Mouse (Mus musculus): Measurements from ENCODE around the gene Ctbp2. TPM values are rescaled to one million over a fixed set of nuclear protein-coding genes. Genes with fewer than 3 reads are reported as not detected.
A peak's percentile ranks its signal among the peaks of the same experiment; 100 is the strongest.

The Ctbp2 gene
- polyA plus RNA-seq, 1 experiment from 2014 or later, result 45.6 TPM

DNA sequence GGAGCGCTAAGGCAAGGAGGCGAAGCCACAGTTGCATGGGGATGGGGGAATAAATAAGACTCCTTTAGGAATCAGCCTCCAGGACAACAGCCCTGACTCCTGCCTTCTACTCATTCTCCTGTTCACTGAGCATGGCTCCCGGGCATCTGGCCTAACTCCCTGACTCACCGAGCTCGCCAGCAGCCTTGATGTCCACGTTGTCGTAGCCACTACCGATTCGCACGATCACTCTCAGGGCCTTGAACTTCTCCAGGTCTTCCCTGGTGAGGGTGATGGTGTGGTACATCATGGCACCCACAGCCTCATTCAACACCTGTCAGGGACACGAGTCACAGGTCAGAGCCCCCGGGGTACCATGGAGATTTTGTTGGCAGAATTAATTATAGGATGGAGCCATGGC lies 125.5 kb downstream of the Ctbp2 start:
- DNase-seq (ENCODE audit: low spot score) (no peak), ATAC-seq (no peak)
- H3K4me3 ChIP-seq (ENCODE audit: low read depth, low read length), result no peak overlapping the region
- no peak overlapping the region for H3K27ac ChIP-seq (ENCODE audit: low read length)
- no peaks in the 10 kb centered on the region for H3K9me3 ChIP-seq (ENCODE audit: low read length)
- H3K36me3 ChIP-seq (ENCODE audit: insufficient read depth, low read length), result peaks cover 25% of the 10 kb centered on the region
- TF ChIP-seq EP300 (IDR thresholded peaks at IDR 0.05) (no peak), CTCF (IDR thresholded peaks at IDR 0.05) (no peak)
- H3K4me1 ChIP-seq (ENCODE audit: insufficient read depth, low read depth, low read length), result no peaks in the 10 kb centered on the region
- H3K27me3 ChIP-seq (replicated peaks; ENCODE audit: insufficient read depth, low read length), result no peaks in the 10 kb centered on the region
- no peak overlapping the region for H3K4me2 ChIP-seq (replicated peaks; ENCODE audit: low read depth, low read length)
- 94% methylated on average over 12 of the region's 12 CpGs for WGBS
- H3K9ac ChIP-seq (replicated peaks; ENCODE audit: low read depth), result no peak overlapping the region

- H3K4me3 ChIP-seq (ENCODE audit: low read depth, low read length), result no peak overlapping the region
- TF ChIP-seq EP300 (IDR thresholded peaks at IDR 0.05) (no peak), CTCF (IDR thresholded peaks at IDR 0.05) (peak; percentile 75)
- no peaks in the 10 kb centered on the region for H3K4me1 ChIP-seq (ENCODE audit: insufficient read depth, low read depth, low read length)
- H3K9ac ChIP-seq (replicated peaks; ENCODE audit: low read depth), result no peak overlapping the region
- H3K27ac ChIP-seq (ENCODE audit: low read length), result no peak overlapping the region
- 91% methylated on average over 5 of the region's 5 CpGs for WGBS
- peaks cover 25% of the 10 kb centered on the region for H3K36me3 ChIP-seq (ENCODE audit: insufficient read depth, low read length)
- H3K4me2 ChIP-seq (replicated peaks; ENCODE audit: low read depth, low read length), result no peak overlapping the region
- no peaks in the 10 kb centered on the region for H3K27me3 ChIP-seq (replicated peaks; ENCODE audit: insufficient read depth, low read length)
- ATAC-seq (peak; percentile 52; the same call in 1 of the 2 replicates), DNase-seq (ENCODE audit: low spot score) (peak; percentile 41)
- no peaks in the 10 kb centered on the region for H3K9me3 ChIP-seq (ENCODE audit: low read length)
These were observed 127.8 kb downstream of the Ctbp2 start for GRCm38 (mm10) chr7:132996391-132996790.

GRCm38 (mm10) chr7:132994628-132995191 lies 129.4 kb downstream of the Ctbp2 start:
- no peaks in the 10 kb centered on the region for H3K9me3 ChIP-seq (ENCODE audit: low read length)
- no peak overlapping the region for H3K4me2 ChIP-seq (replicated peaks; ENCODE audit: low read depth, low read length)
- H3K36me3 ChIP-seq (ENCODE audit: insufficient read depth, low read length), result peaks cover 38% of the 10 kb centered on the region
- no peaks in the 10 kb centered on the region for H3K27me3 ChIP-seq (replicated peaks; ENCODE audit: insufficient read depth, low read length)
- no peak for ATAC-seq
- no peak overlapping the region for H3K4me3 ChIP-seq (ENCODE audit: low read depth, low read length)
- 67% methylated on average over 6 of the region's 6 CpGs for WGBS
- no peak for DNase-seq (ENCODE audit: low spot score)
- H3K9ac ChIP-seq (replicated peaks; ENCODE audit: low read depth), result no peak overlapping the region
- no peaks in the 10 kb centered on the region for H3K4me1 ChIP-seq (ENCODE audit: insufficient read depth, low read depth, low read length)
- TF ChIP-seq EP300 (IDR thresholded peaks at IDR 0.05), result no peak
- no peak for TF ChIP-seq CTCF (IDR thresholded peaks at IDR 0.05)
- H3K27ac ChIP-seq (ENCODE audit: low read length), result no peak overlapping the region

DNA sequence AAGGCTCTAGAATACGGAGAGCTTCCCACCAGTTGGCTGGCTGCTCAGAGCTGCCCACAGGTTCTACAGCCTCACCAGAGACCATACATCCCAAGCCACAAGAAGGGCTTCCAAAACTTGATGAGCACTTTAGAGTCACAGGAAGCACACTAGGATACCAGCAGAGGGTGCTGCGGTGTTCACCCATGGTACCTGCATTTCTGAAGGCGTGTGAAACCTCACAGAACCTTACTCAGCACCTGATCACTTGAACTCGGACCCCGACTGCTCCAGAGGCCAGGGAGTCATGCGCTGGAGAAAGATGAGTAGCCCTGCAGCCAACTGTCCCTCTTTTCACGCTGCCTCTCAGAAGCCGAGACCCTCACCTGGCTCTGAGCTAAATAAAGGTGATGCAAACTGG lies 130.0 kb downstream of the Ctbp2 start:
- DNase-seq (ENCODE audit: low spot score) (no peak), ATAC-seq (no peak)
- no peaks in the 10 kb centered on the region for H3K4me1 ChIP-seq (ENCODE audit: insufficient read depth, low read depth, low read length)
- no peak overlapping the region for H3K4me3 ChIP-seq (ENCODE audit: low read depth, low read length)
- H3K36me3 ChIP-seq (ENCODE audit: insufficient read depth, low read length), result peaks cover 44% of the 10 kb centered on the region
- no peaks in the 10 kb centered on the region for H3K27me3 ChIP-seq (replicated peaks; ENCODE audit: insufficient read depth, low read length)
- H3K27ac ChIP-seq (ENCODE audit: low read length), result no peak overlapping the region
- whole genome bisulfite sequencing, result 85% methylated on average over 8 of the region's 8 CpGs
- no peak overlapping the region for H3K4me2 ChIP-seq (replicated peaks; ENCODE audit: low read depth, low read length)
- no peak overlapping the region for H3K9ac ChIP-seq (replicated peaks; ENCODE audit: low read depth)
- H3K9me3 ChIP-seq (ENCODE audit: low read length), result no peaks in the 10 kb centered on the region
- TF ChIP-seq EP300 (IDR thresholded peaks at IDR 0.05) (no peak), CTCF (IDR thresholded peaks at IDR 0.05) (peak; percentile 39; the same call in 1 of the 2 replicates)

DNA sequence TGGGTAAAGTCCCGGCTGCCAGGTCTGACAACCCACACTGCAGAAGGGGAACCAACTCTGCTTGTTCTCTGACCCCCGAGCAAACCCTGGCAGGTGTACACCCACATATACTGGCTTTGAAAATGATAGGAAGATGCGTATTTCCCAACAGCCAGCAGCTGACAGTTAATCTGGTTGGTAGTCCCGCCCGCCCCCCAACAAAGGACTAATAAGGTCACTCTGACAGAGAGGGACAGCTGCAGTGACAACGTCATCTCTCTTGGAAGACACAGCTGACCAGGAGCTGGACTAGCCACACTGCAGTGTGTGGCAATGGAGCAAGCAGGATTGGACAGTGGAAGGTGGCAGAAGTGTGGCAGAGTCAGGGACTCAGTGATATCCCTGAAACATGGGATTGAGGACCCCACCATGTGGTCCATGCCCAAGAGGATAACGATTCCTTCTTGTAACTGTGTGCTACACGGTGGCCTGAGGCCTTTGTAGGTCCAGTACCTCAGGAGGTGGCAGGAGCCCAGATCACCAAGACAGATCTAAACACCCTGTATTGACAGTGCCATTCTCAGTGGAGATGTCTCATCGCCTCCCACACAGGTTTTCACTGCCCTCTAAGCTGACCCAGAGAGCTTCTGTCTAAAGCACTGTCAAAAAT lies 131.1 kb downstream of the Ctbp2 start:
- ATAC-seq (no peak), DNase-seq (ENCODE audit: low spot score) (no peak)
- Histone ChIP-seq H3K4me2 (replicated peaks; ENCODE audit: low read depth, low read length) (no peak overlapping the region), H3K27ac (ENCODE audit: low read length) (no peak overlapping the region), H3K9me3 (ENCODE audit: low read length) (no peaks in the 10 kb centered on the region), H3K27me3 (replicated peaks; ENCODE audit: insufficient read depth, low read length) (no peaks in the 10 kb centered on the region), H3K4me1 (ENCODE audit: insufficient read depth, low read depth, low read length) (no peaks in the 10 kb centered on the region), H3K9ac (replicated peaks; ENCODE audit: low read depth) (no peak overlapping the region), H3K4me3 (ENCODE audit: low read depth, low read length) (no peak overlapping the region), H3K36me3 (ENCODE audit: insufficient read depth, low read length) (peaks cover 36% of the 10 kb centered on the region)
- TF ChIP-seq CTCF (IDR thresholded peaks at IDR 0.05) (no peak), EP300 (IDR thresholded peaks at IDR 0.05) (no peak)
- 90% methylated on average over 9 of the region's 9 CpGs for WGBS

GRCm38 (mm10) chr7:132991240-132991900 lies 132.8 kb downstream of the Ctbp2 start:
- ATAC-seq, result no peak
- peaks cover 25% of the 10 kb centered on the region for H3K36me3 ChIP-seq (ENCODE audit: insufficient read depth, low read length)
- no peak overlapping the region for H3K9ac ChIP-seq (replicated peaks; ENCODE audit: low read depth)
- DNase-seq (ENCODE audit: low spot score), result no peak
- no peak overlapping the region for H3K4me3 ChIP-seq (ENCODE audit: low read depth, low read length)
- no peaks in the 10 kb centered on the region for H3K4me1 ChIP-seq (ENCODE audit: insufficient read depth, low read depth, low read length)
- H3K27ac ChIP-seq (ENCODE audit: low read length), result no peak overlapping the region
- no peaks in the 10 kb centered on the region for H3K27me3 ChIP-seq (replicated peaks; ENCODE audit: insufficient read depth, low read length)
- WGBS, result 92% methylated on average over 14 of the region's 14 CpGs
- H3K9me3 ChIP-seq (ENCODE audit: low read length), result no peaks in the 10 kb centered on the region
- no peak overlapping the region for H3K4me2 ChIP-seq (replicated peaks; ENCODE audit: low read depth, low read length)
- no peak for TF ChIP-seq EP300 (IDR thresholded peaks at IDR 0.05)
- TF ChIP-seq CTCF (IDR thresholded peaks at IDR 0.05), result no peak
